Mouse (Mus musculus) olfactory bulb, adult 2 months (tissue): ENCODE measurements around the gene Fam50b.

Source experiments
- CTCF ChIP-seq: fragments of 200-500 bp; IDR thresholded peaks from 2 replicates; pipeline ENCODE4 v1.5.1; 2012; ENCODE audit warnings: low read depth, mild to moderate bottlenecking, low read length, moderate library complexity; ENCODE audit not compliant: insufficient read depth
- POLR2A ChIP-seq: fragments of 200-500 bp; IDR thresholded peaks from 2 replicates; pipeline ENCODE4 v1.6.1; 2012; ENCODE audit warnings: mild to moderate bottlenecking, low read depth, low read length, moderate library complexity; ENCODE audit not compliant: insufficient read depth

DNA sequence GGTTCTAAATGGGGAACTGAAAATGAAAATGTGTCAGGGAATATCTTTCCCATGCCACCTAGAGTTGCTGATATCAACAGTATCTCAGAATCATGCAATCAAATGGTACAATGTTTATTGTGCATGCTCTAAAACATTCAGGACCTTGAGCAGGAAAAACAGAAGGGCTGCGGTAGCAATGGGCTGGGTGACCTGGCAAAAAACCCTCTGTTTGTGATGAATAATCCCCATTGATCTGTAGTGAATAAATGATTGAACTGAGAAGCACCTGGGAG, 4.0 kb downstream of the Fam50b start:
- TF ChIP-seq POLR2A (no peak), CTCF (no peak)
